Mouse (Mus musculus) hindbrain, postnatal 0 days (tissue): ENCODE measurements around the gene Chd4. TPM values are rescaled to one million over a fixed set of nuclear protein-coding genes. Genes with fewer than 3 reads are reported as not detected.

Experiments
- ATAC-seq: fragments of 200-750 bp; cut with Nextera tagmentation; 2 replicates; pipeline ENCODE4 v1.8.0; 2017; ENCODE audit warnings: mild to moderate bottlenecking, moderate TSS enrichment, moderate library complexity
- DNase-seq: peaks from one replicate; pipeline ENCODE4 v3.0.0-alpha.2; 2015; ENCODE audit warnings: low spot score
- H3K27ac ChIP-seq: fragments of 300-500 bp; sonication (generic); 2 replicates; pipeline ENCODE4 v1.5.1; 2014; ENCODE audit warnings: mild to moderate bottlenecking
- H3K27me3 ChIP-seq: fragments of 300-500 bp; sonication (generic); 2 replicates; pipeline ENCODE4 v1.6.1; 2014; ENCODE audit warnings: low read length, mixed read lengths; ENCODE audit not compliant: insufficient read depth
- H3K36me3 ChIP-seq: fragments of 300-500 bp; sonication (generic); 2 replicates; pipeline ENCODE4 v1.6.1; 2014; ENCODE audit warnings: low read length, mixed read lengths; ENCODE audit not compliant: insufficient read depth
- H3K4me1 ChIP-seq: fragments of 300-500 bp; sonication (generic); 2 replicates; pipeline ENCODE4 v1.6.1; 2014; ENCODE audit warnings: antibody characterized with exemption, low read length, mixed read lengths; ENCODE audit not compliant: insufficient read depth
- H3K4me2 ChIP-seq: fragments of 300-500 bp; sonication (generic); 2 replicates; pipeline ENCODE4 v1.6.1; 2014; ENCODE audit warnings: low read depth, mild to moderate bottlenecking, low read length, moderate library complexity, mixed read lengths
- H3K4me3 ChIP-seq: fragments of 300-500 bp; sonication (generic); 2 replicates; pipeline ENCODE4 v1.5.1; 2014; ENCODE audit warnings: low read length
- H3K9ac ChIP-seq: fragments of 300-500 bp; sonication (generic); replicated peaks from 2 replicates; pipeline ENCODE4 v1.6.1; 2014; ENCODE audit warnings: mild to moderate bottlenecking, low read length, moderate library complexity, mixed read lengths
- H3K9me3 ChIP-seq: fragments of 300-500 bp; sonication (generic); 2 replicates; pipeline ENCODE4 v1.6.1; 2016; ENCODE audit warnings: low read length, mixed read lengths
- CTCF ChIP-seq: IDR thresholded peaks from 2 replicates; pipeline ENCODE4 v1.5.1; 2016; ENCODE audit warnings: antibody characterized with exemption, control low read depth, low read depth
- WGBS: fragments of 180-500 bp; shearing (Covaris S2); extraction: QIAGEN DNeasy Blood & Tissue Kit; methylation state at CpG from one replicate; pipeline ENCODE4 v1.1.7; 2014; 5-methylcytosine and 5-hydroxymethylcytosine counted together
- polyA plus RNA-seq: library from polyadenylated mRNA; unstranded; fragments of >200 nt; fragmentation: Nextera tagmentation; extraction: Ambion mirVana; gene quantifications from 2 replicates; pipeline ENCODE4 v1.2.1, GENCODE M21; 2015
- total RNA-seq: library from RNA; depleted of rRNA; stranded (reverse); fragments of >200 nt; gene quantifications from 2 replicates; pipeline ENCODE4 v1.2.3, GENCODE M21; 2014

Chd4 gene
- total and polyA plus RNA-seq, 2 experiments from 2014 or later = 94.7 to 106 TPM

DNA sequence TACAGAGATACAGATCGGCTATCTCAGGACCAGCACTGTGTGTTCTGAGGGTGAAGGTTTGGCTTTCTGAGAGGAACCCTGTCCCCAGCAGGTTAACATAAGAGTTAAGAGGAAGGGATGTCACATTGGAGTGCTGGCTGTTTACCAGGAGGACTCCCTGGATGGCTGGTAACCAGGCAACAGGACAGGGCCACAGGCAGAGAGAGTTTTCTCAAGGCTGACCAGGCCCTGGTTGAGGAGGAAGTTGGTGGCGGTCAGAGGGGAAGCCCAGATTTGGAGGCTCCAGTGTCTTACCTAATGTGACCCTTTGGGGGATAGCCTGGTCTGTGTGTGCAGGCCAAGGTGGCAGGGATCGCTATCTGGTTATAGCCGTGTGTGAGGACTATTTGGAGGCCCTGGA is 51.0 kb downstream of the Chd4 start:
- no peaks in the 10 kb centered on the region for H3K27me3 ChIP-seq
- no peak for ATAC-seq

DNA sequence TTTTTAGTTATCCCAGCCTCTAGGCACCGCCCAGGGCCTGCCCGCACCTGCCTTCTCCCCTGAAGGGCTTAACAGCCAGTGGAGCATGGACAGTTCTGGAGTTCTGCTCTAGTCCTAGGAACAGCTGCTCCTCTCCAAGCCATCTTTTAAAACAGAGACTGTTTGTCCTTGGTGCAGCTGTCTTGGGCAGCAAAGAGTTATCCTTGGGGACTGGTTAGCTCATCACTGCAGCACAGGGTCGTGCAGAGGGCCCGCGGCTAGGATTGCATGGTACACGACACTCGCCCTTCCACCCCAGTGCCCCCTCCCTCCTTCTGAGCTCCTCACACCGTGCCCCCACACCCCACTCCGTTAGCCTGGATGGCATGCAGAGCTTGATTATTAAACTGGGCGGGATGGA is 51.5 kb downstream of the Chd4 start:
- DNase-seq = no peak
- H3K4me2 ChIP-seq = peak overlapping the region; percentile 90
- peaks cover 12% of the 10 kb centered on the region; the same call in 1 of the 2 replicates for H3K36me3 ChIP-seq
- TF ChIP-seq CTCF = no peak
- peak overlapping the region; percentile 93; the same call in 1 of the 2 replicates for H3K9ac ChIP-seq
- ATAC-seq = no peak
- WGBS = 25% methylated on average over 10 of the region's 10 CpGs
- peaks cover 37% of the 10 kb centered on the region for H3K4me1 ChIP-seq
- no peaks in the 10 kb centered on the region for H3K9me3 ChIP-seq
- peak overlapping the region; percentile 79 for H3K4me3 ChIP-seq
- peak overlapping the region; percentile 90; the same call in 1 of the 2 replicates for H3K27ac ChIP-seq
- H3K27me3 ChIP-seq = no peaks in the 10 kb centered on the region

More for the DNA sequence above, 51.0 kb downstream of the Chd4 start:
- Histone ChIP-seq H3K4me3 (peak overlapping the region; percentile 79), H3K4me2 (peak overlapping the region; percentile 90), H3K27ac (peak overlapping the region; percentile 90; the same call in 1 of the 2 replicates), H3K9ac (peak overlapping the region; percentile 93; the same call in 1 of the 2 replicates), H3K4me1 (peaks cover 37% of the 10 kb centered on the region), H3K36me3 (peaks cover 13% of the 10 kb centered on the region; the same call in 1 of the 2 replicates), H3K9me3 (no peaks in the 10 kb centered on the region)
- TF ChIP-seq CTCF = no peak
- DNase-seq = peak; percentile 52
- WGBS = 58% methylated on average over 4 of the region's 4 CpGs

DNA sequence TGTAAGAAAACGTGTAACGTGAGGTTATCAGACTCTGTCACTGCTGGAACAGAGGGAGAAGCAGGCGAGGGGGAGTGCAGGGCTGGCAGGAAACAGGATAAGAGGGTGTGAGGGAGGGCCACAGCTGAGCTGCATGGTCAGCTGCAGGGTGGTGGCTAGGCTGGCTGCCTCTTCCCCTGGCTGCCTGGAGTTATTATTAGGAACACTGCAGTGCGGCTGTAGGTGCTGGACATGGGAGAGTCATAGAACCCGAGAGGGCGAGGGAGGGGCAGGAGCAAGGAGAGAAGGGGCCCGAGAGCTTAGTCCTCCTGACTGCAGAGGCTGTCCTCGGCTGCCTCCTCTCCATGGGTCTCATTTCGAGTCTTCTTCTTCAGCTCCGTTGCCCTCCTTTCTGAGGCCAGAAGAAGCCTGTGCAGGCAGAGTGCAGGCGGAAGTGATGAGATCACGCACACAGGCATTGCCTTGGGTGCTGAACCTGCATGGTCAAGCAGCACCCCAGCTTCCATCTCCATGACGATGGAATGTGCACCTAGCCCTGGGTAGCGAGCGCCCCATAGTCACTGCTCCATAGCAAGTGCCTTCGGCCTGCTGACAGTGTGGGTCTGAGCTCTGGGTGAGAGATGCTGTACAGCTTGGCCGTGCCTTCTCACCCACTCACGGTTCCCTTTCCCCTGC is 52.6 kb downstream of the Chd4 start:
- WGBS = 55% methylated on average over 18 of the region's 18 CpGs
- peak overlapping the region; percentile 90 for H3K4me2 ChIP-seq
- no peaks in the 10 kb centered on the region for H3K27me3 ChIP-seq
- TF ChIP-seq CTCF = no peak
- peaks cover 37% of the 10 kb centered on the region for H3K4me1 ChIP-seq
- H3K9ac ChIP-seq = peak overlapping the region; percentile 35; the same call in 1 of the 2 replicates
- no peak for DNase-seq
- peak overlapping the region; percentile 10; the same call in 1 of the 2 replicates for H3K4me3 ChIP-seq
- peaks cover 14% of the 10 kb centered on the region; the same call in 1 of the 2 replicates for H3K36me3 ChIP-seq
- ATAC-seq = no peak
- H3K9me3 ChIP-seq = no peaks in the 10 kb centered on the region
- peak overlapping the region; percentile 77 for H3K27ac ChIP-seq

- no peaks in the 10 kb centered on the region for H3K9me3 ChIP-seq
- DNase-seq (peak; percentile 65), ATAC-seq (peak; percentile 15; the same call in 1 of the 2 replicates)
- peaks cover 21% of the 10 kb centered on the region; the same call in 1 of the 2 replicates for H3K36me3 ChIP-seq
- peaks cover 37% of the 10 kb centered on the region for H3K4me1 ChIP-seq
- peak overlapping the region; percentile 90; the same call in 1 of the 2 replicates for H3K4me2 ChIP-seq
- TF ChIP-seq CTCF = no peak
- no peaks in the 10 kb centered on the region for H3K27me3 ChIP-seq
- H3K27ac ChIP-seq = peak overlapping the region; percentile 77
- WGBS = 57% methylated on average over 16 of the region's 16 CpGs
- H3K4me3 ChIP-seq = no peak overlapping the region
- H3K9ac ChIP-seq = no peak overlapping the region; the same call in 1 of the 2 replicates
Measured at GRCm38 (mm10) chr6:125148926-125149568, 53.3 kb downstream of the Chd4 start.

DNA sequence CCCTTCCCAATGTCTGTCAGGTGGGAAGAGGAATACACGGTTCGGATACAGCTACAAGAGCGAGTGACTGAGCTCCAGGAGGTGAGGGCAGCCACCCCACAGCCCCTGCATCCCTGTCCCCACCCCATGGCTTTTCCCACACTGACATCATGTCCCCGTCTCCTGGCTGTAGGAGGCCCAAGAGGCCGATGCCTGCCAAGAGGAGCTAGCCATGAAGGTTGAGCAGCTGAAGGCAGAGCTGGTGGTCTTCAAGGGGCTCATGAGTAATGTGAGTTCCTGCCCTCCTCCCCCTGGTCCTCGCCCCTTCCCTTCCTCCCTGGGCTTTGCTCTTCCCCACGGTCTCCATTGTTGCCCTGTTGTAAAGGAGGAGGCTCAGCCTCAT is 53.8 kb downstream of the Chd4 start:
- 50% methylated on average over 7 of the region's 7 CpGs for WGBS
- H3K9ac ChIP-seq = no peak overlapping the region; the same call in 1 of the 2 replicates

DNA sequence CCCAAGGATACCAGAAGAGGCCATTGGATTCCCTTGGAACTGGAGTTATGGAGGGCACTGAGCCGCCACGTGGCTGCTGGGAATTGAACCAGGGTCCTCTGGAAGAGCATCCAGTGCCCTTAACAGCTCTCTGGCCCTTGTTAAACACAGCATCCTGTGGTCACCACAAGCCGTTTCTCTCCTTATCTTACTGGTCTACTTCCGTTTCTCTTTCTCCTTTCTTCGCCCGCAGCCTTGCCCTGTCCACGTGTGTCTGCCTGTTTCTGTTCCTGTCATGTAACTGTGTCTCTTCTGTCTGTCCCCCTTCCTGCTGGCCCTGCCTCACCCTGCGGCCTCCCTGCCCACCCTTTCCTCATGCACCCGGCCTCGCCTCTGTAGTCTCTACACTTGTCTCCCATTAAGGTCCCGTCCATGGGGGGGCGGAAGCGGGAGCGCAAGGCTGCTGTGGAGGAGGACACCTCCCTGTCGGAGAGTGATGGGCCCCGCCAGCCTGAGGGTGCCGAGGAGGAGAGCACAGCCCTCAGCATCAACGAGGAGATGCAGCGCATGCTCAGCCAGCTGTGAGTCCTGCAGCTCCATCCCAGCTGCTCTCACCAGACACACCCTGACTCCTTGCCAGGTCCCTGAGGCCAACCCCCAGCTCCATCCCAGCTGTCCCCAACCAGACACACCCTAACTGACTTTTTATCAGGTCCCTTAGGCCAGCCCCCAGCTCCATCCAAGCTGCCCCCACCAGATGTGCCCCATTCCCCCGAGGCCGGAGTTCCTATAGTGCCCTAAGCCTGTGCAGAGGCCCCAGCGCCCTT is 56.6 kb downstream of the Chd4 start:
- TF ChIP-seq CTCF = no peak
- Histone ChIP-seq H3K9me3 (no peaks in the 10 kb centered on the region), H3K27ac (no peak overlapping the region), H3K4me3 (no peak overlapping the region), H3K4me2 (no peak overlapping the region), H3K9ac (no peak overlapping the region), H3K4me1 (peaks cover 21% of the 10 kb centered on the region), H3K27me3 (no peaks in the 10 kb centered on the region), H3K36me3 (peaks cover 22% of the 10 kb centered on the region; the same call in 1 of the 2 replicates)
- DNase-seq (no peak), ATAC-seq (no peak)
- 83% methylated on average over 22 of the region's 22 CpGs for WGBS

More for the DNA sequence above, 53.8 kb downstream of the Chd4 start:
- Histone ChIP-seq H3K36me3 (peaks cover 22% of the 10 kb centered on the region; the same call in 1 of the 2 replicates), H3K9me3 (no peaks in the 10 kb centered on the region), H3K4me3 (no peak overlapping the region), H3K4me2 (peak overlapping the region; percentile 16; the same call in 1 of the 2 replicates), H3K27me3 (no peaks in the 10 kb centered on the region), H3K4me1 (peaks cover 37% of the 10 kb centered on the region), H3K27ac (peak overlapping the region; percentile 77; the same call in 1 of the 2 replicates)
- DNase-seq (no peak), ATAC-seq (no peak)
- TF ChIP-seq CTCF = no peak
